Mouse (Mus musculus): Measurements from ENCODE around the gene Stam2. TPM values are rescaled to one million over a fixed set of nuclear protein-coding genes. Genes with fewer than 3 reads are reported as not detected.

Stam2 gene
- total RNA-seq (2021) = 10 to 100 TPM; 25.2 to 26.6 TPM
- long read RNA-seq, experiment 1, full-length matches to known transcripts = 25 of 39 reads
- long read RNA-seq, experiment 1, partial matches to known transcripts = 8 of 39 reads
- long read RNA-seq, experiment 1, other reads (novel, unspliced or antisense) = 6 of 39 reads
- long read RNA-seq, experiment 2, full-length matches to known transcripts = 17 of 32 reads
- long read RNA-seq, experiment 2, partial matches to known transcripts = 3 of 32 reads
- long read RNA-seq, experiment 2, other reads (novel, unspliced or antisense) = 12 of 32 reads

DNA sequence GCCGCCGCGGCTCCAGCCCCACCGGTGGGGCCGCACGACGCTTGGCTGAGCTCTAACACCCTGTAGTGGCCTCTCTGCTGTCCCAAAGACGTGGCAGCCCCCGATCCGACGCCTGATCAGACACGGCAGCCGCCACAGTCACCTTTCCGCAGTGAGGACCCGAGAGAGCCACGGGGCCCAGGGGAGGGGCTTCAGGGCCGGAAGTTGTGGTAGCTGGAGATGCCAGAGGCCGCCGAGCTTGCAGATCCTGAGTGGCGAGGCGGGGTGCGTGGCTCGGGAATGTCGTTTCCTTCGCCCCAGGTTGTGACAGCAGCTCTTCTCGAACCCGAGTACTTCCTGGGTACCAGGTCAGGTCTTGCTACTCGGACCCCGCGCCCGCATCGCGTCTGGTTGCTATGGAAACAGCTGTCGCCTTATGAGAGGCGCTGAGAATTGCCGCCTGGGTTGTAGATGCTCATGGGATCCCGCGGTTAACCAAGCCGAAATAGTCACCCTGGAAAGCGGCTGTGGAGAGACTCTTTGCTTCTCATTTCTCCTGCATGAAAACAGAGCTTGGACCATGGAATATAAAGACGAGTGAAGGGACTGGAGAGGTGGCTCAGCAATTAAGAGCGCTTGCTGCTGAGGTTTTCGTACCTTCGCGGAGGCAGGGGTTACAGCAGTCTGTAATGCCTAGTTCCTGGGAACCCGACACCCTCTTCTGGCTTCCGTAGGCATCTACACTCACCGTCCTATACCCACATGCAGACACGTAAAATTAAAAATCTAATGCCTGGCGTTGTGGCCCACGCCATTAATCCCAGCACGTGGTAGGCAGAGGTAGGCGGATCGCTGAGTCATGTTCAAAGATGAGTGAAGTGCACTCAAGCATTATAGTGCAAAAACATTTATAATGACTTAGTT lies at the start of gene Stam2:
Gene Stam2 (minus strand): TSS at position 26 of the 903 bp plus-strand sequence.
- DNase-seq (ENCODE audit: extremely low spot score in 1 of 2, low spot score in 2 of 2) = peak; percentile 85 to 87
- peak within 1 kb of the TSS; percentile 99 for H3K27ac ChIP-seq
- TF ChIP-seq CTCF (IDR thresholded peaks at IDR 0.05) = peak; percentile 17; the same call in 1 of the 2 replicates
- intact Hi-C loops (cut with DNase I) = loop anchor here (2.0 kb wide), 1 partner anchor 120 kb away; no protein-coding TSS in a partner anchor
- peak within 1 kb of the TSS; percentile 75 for H3K4me3 ChIP-seq

DNA sequence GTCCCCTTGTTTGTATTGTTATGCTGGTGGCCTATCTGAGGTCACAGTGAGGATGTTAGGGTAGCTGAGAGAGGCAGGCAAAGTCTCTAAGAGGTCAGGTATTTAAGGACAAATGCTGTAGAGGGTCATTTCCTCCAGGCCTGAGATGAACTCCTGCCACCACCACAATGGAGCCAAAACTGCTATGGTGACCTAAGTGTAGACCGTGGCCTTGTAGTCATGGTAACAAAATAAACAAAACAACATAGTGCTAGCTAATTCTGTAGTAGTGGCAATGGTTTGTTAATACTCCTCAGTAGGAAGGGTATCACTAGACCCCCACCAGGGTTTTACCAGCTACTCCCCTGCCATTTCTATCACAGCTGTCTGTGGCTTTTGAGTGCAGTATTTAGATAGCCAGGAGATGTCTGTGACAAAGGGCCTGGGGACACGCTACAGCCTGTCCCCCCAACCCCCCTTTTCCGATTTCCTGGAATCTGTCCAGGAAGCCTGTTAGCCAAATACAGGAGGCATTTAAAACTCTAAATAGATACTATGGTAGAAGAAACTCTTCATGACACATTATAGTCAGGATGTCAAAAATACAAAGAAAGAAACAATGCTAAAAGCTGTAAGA lies 43.1 kb upstream of the Stam2 start:
- no peak for TF ChIP-seq CTCF (IDR thresholded peaks at IDR 0.05)
- H3K4me3 ChIP-seq = no peak overlapping the region
- no peak overlapping the region for H3K27ac ChIP-seq
- intact Hi-C loops (cut with DNase I) = no loop called here
- DNase-seq (ENCODE audit: extremely low spot score in 1 of 2, low spot score in 2 of 2) = no peak

DNA sequence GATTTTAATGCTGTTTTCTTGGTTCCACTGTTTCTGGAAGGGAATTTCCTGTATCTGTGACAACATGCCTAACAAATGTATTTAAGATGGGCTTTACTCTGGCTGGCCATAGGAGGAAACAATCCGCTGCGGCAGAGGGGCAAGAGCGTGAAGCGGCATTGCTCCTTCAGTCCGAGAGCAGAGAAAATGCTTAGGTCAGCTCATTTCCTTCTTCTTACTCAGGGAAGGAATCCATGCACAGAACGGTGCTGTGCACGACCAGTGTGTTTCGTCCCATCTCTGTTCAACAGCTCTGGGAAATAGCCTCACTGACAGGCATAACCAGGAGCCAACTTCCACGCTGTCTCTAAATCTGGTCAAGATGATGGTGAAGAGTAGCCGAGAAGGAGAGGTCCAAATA lies 37.9 kb upstream of the Stam2 start:
- Histone ChIP-seq H3K27ac (no peak overlapping the region), H3K4me3 (no peak overlapping the region)
- TF ChIP-seq CTCF (IDR thresholded peaks at IDR 0.05) = no peak
- intact Hi-C loops (cut with DNase I) = no loop called here
- no peak for DNase-seq (ENCODE audit: extremely low spot score in 1 of 2, low spot score in 2 of 2)

DNA sequence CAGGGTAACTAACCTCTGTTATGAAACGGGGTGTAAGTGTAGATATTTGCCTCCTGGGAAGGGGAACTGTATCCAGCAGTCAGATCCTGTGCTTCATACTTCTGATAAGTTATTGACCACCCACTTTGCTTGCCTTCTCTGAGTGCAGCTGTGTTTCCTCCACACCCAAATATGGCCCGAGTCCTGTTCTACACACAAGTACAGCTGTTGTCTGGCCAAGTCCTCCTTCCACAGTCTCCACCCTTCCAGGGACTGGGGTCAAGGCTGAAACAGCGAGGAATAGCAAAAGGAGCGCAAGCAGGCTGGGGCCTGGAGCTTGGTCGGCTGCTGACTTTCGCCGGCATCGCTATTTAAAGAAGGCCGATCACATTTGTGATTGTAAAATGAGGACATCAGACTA lies 37.3 kb upstream of the Stam2 start:
- no peak for DNase-seq (ENCODE audit: extremely low spot score in 1 of 2, low spot score in 2 of 2)
- Histone ChIP-seq H3K4me3 (no peak overlapping the region), H3K27ac (no peak overlapping the region)
- no peak for TF ChIP-seq CTCF (IDR thresholded peaks at IDR 0.05)
- intact Hi-C loops (cut with DNase I) = no loop called here

DNA sequence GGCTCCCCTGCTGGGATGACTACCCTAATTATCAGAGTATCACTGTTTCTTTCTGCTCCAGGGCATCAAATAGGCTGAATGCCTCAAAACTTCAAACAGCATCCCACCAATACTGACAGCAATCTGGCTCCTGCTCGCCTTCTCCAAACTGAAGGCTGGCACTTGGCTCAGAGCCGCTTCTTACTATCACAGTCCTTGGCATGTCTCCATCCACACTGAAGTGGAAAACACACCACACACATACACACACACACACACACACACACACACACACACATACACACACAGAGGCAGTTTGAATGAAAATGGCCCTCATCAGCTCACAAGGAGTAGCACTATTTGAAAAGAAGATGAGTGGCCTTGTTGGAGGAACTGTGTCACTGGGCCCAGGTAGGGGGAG lies 35.8 kb upstream of the Stam2 start:
- no peak overlapping the region for H3K4me3 ChIP-seq
- no peak overlapping the region for H3K27ac ChIP-seq
- no peak for TF ChIP-seq CTCF (IDR thresholded peaks at IDR 0.05)
- intact Hi-C loops (cut with DNase I) = no loop called here
- DNase-seq (ENCODE audit: extremely low spot score in 1 of 2, low spot score in 2 of 2) = no peak

DNA sequence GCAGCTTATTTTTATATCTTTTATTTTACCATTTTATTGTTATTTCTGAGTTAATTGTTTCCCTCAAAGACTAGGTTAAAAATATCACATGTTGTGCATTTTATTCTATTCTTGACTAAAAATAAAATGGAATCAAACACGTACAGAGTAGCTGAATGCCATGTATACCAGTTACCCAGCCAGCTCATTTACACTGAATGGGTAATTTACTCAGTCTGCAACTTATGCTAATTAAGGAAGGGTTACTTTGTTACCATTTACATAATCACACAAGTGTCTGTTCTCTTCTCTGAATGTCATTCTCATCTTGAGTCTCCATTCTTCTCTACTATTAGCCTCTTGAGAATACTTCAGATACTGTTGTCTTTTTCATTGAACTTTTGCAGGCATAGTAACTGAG lies 32.3 kb upstream of the Stam2 start:
- no peak for DNase-seq (ENCODE audit: extremely low spot score in 1 of 2, low spot score in 2 of 2)
- intact Hi-C loops (cut with DNase I) = no loop called here
- no peak overlapping the region for H3K4me3 ChIP-seq
- no peak for TF ChIP-seq CTCF (IDR thresholded peaks at IDR 0.05)
- no peak overlapping the region for H3K27ac ChIP-seq

DNA sequence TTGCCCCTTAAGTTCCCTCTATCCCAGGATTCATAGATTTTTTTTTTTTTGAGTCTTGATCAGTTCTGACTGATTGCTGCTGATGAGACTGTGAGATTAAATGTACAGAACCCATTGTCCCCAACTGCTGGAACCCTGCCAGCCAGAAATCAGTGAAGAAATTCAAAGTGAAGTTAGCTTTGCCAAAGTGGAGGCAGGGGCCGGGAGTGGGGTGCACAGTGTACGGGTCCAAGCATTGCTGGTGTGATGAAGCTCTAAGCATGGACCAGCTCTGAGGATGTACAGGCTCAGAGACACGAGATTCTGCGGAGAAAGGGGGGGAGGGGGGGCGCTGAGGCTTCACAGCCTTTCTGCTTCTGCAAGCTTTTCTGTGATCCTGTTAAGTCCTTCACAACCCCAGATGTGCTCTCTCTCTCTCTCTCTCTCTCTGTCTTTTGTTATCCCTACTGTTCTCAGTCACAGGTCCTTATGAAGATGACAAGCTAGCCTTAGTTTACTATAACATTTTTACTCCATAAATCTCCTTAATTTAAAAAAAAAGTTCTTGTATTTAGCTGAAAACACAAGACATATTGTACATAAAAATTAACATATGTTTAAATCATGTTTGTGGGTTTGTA lies 30.8 kb upstream of the Stam2 start:
- TF ChIP-seq CTCF (IDR thresholded peaks at IDR 0.05) = no peak
- no peak for DNase-seq (ENCODE audit: extremely low spot score in 1 of 2, low spot score in 2 of 2)
- intact Hi-C loops (cut with DNase I) = no loop called here
- H3K27ac ChIP-seq = no peak overlapping the region
- H3K4me3 ChIP-seq = no peak overlapping the region

DNA sequence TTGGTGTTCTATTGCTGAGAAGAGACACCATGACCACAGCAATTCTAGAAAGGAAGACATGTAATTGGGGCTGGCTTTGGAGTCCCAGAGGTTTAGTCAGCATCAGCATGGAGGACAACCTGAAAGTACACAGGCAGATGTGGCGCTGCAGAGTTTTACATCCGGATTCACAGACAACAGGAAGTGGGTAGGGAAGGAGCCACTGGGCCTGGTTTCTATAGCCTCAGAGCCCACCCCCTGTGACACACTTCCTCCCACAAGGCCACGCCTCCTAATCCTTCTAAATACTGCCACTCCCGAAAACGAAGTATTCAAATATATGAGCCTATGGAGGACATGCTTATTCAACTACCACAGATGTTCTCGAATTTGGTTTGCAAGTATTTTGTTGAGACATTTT lies 23.0 kb upstream of the Stam2 start:
- no peak for DNase-seq (ENCODE audit: extremely low spot score in 1 of 2, low spot score in 2 of 2)
- no peak for TF ChIP-seq CTCF (IDR thresholded peaks at IDR 0.05)
- intact Hi-C loops (cut with DNase I) = no loop called here
- Histone ChIP-seq H3K4me3 (no peak overlapping the region), H3K27ac (no peak overlapping the region)

DNA sequence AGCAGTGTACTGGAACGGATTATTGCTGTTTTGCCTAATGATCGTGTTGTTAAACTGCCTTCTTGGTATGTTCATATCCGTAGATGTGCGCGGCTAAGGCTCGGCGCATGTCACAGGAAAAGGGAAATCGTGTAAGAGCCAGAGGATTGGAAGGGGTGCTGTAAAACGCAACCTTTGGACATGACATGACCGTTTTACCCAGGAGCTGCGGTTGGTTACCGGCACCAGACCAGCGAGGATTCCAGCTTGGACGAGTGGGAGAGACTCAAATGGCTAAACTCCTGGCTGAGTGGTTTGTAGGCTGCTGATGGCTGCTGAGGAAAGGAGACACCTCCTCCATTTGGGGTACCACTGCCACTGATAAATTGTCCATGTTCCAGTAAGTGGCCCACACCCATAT lies 21.8 kb upstream of the Stam2 start:
- DNase-seq (ENCODE audit: extremely low spot score in 1 of 2, low spot score in 2 of 2) = no peak
- Histone ChIP-seq H3K4me3 (no peak overlapping the region), H3K27ac (no peak overlapping the region)
- intact Hi-C loops (cut with DNase I) = loop anchor here (2.0 kb wide), 1 partner anchor 95 kb away; no protein-coding TSS in a partner anchor
- no peak for TF ChIP-seq CTCF (IDR thresholded peaks at IDR 0.05)

DNA sequence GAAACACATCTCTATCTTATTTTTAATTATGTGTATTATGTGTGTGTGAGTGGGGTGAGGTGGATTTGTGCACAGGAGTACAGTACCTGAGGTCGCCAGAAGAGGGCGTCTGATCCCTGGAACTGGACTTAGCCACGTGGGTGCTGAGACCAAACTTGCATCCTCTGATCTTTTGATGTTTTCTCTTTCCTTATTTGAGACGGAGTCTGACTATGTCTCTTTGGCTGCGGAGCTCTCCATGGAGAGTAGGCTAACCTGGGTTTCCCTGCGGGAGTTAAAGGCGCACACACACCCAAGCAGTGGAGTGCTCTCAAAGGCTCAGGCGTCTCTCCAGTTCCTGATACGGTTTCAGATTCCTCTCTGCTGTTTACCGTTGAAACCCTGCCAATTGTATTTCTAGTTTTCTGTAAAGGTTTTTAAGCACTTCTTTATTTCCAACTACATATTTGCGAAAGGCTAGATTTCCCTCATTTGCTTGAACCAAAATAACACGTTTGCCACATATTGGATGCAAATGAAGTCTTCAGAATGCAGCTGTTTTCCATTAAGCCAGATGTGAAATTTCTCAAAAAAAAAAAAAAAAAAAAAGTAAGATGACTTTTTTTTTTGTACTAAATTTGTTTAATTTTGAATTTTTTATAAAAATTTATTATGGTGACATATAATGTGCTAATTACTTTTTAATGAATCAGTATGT lies 21.1 kb upstream of the Stam2 start:
- intact Hi-C loops (cut with DNase I) = loop anchor here (2.0 kb wide), 1 partner anchor 96 kb away; no protein-coding TSS in a partner anchor
- TF ChIP-seq CTCF (IDR thresholded peaks at IDR 0.05) = peak; percentile 93
- DNase-seq (ENCODE audit: extremely low spot score in 1 of 2, low spot score in 2 of 2) = peak; percentile 68 to 83
- Histone ChIP-seq H3K27ac (no peak overlapping the region), H3K4me3 (peak overlapping the region; percentile 26)

DNA sequence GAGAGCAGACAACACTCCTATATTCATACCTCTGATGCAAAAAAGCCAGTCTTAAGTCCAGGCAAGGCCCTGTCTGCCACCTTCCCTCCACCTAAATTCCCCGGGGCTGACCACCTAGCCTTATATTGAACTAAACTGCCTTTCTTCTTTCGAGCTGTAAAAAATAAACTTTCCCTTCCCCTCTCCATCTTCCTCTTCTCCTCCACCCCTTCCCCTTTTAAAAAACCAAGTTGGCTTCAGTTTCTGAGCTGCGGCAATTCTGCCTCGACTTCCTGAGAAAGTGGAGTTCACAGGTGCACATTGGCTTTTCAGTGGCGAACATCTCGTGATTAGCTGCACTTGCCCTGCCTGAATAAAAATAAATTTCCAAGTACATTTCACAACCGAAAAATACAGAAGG lies 20.4 kb upstream of the Stam2 start:
- intact Hi-C loops (cut with DNase I) = loop anchor here (2.0 kb wide), 1 partner anchor 96 kb away; no protein-coding TSS in a partner anchor
- Histone ChIP-seq H3K4me3 (no peak overlapping the region), H3K27ac (no peak overlapping the region)
- TF ChIP-seq CTCF (IDR thresholded peaks at IDR 0.05) = no peak
- DNase-seq (ENCODE audit: extremely low spot score in 1 of 2, low spot score in 2 of 2) = no peak
